Mouse (Mus musculus): ENCODE data around the gene Tlr5. TPM values are rescaled to one million over a fixed set of nuclear protein-coding genes. Genes with fewer than 3 reads are reported as not detected.

Gene Tlr5
- 0.23 and 0.34 TPM in 2 replicates for polyA plus RNA-seq (2015; fragmentation: Nextera tagmentation; extraction: Ambion mirVana)

- DNase-seq (ENCODE audit: low spot score), result peak; percentile 10
Measured at GRCm38 (mm10) chr1:182954287-182955046, at the start of gene Tlr5. Gene Tlr5 (plus strand): TSS chr1:182954788.

GRCm38 (mm10) chr1:182905669-182906068 is 48.9 kb upstream of the Tlr5 start:
- no peak for DNase-seq (ENCODE audit: low spot score)

- DNase-seq (ENCODE audit: low spot score), result no peak
Measured at GRCm38 (mm10) chr1:182908050-182909036, 46.2 kb upstream of the Tlr5 start.

- DNase-seq (ENCODE audit: low spot score), result no peak
Measured at GRCm38 (mm10) chr1:182909066-182909465, 45.5 kb upstream of the Tlr5 start.

- DNase-seq (ENCODE audit: low spot score), result no peak
Measured at GRCm38 (mm10) chr1:182909596-182909995, 45.0 kb upstream of the Tlr5 start.

- no peak for DNase-seq (ENCODE audit: low spot score)
Measured at GRCm38 (mm10) chr1:182912591-182912990, 42.0 kb upstream of the Tlr5 start.

GRCm38 (mm10) chr1:182914121-182914908 is 40.3 kb upstream of the Tlr5 start:
- no peak for DNase-seq (ENCODE audit: low spot score)

GRCm38 (mm10) chr1:182916166-182916565 is 38.4 kb upstream of the Tlr5 start:
- no peak for DNase-seq (ENCODE audit: low spot score)

- no peak for DNase-seq (ENCODE audit: low spot score)
Measured at GRCm38 (mm10) chr1:182918718-182919346, 35.8 kb upstream of the Tlr5 start.

GRCm38 (mm10) chr1:182922824-182923223 is 31.8 kb upstream of the Tlr5 start:
- DNase-seq (ENCODE audit: low spot score), result no peak

GRCm38 (mm10) chr1:182926465-182926864 is 28.1 kb upstream of the Tlr5 start:
- DNase-seq (ENCODE audit: low spot score), result no peak

GRCm38 (mm10) chr1:182927878-182928851 is 26.4 kb upstream of the Tlr5 start:
- no peak for DNase-seq (ENCODE audit: low spot score)

- DNase-seq (ENCODE audit: low spot score), result no peak
Measured at GRCm38 (mm10) chr1:182935469-182935868, 19.1 kb upstream of the Tlr5 start.

- DNase-seq (ENCODE audit: low spot score), result no peak
Measured at GRCm38 (mm10) chr1:182937486-182938120, 17.0 kb upstream of the Tlr5 start.

GRCm38 (mm10) chr1:182941921-182942320 is 12.7 kb upstream of the Tlr5 start:
- no peak for DNase-seq (ENCODE audit: low spot score)

- no peak for DNase-seq (ENCODE audit: low spot score)
Measured at GRCm38 (mm10) chr1:182943911-182944310, 10.7 kb upstream of the Tlr5 start.

- no peak for DNase-seq (ENCODE audit: low spot score)
Measured at GRCm38 (mm10) chr1:182944638-182945037, 9.9 kb upstream of the Tlr5 start.

GRCm38 (mm10) chr1:182945561-182945960 is 9.0 kb upstream of the Tlr5 start:
- DNase-seq (ENCODE audit: low spot score), result no peak

- no peak for DNase-seq (ENCODE audit: low spot score)
Measured at GRCm38 (mm10) chr1:182951298-182951697, 3.3 kb upstream of the Tlr5 start.
